Mouse (Mus musculus) kidney, adult 2 months (tissue): ENCODE measurements around the gene Hist1h2bq.
"Not testable (repeated sequence)": the region's sequence is repeated elsewhere in the genome, so short reads cannot be mapped to it uniquely, and the experiment has no call there.

Experiments used
- CTCF ChIP-seq: fragments of 200-500 bp; conservative IDR thresholded peaks from 2 replicates; pipeline ENCODE4 v1.5.1; 2011; ENCODE audit warnings: low read depth, mild to moderate bottlenecking, control low read depth, low read length, moderate library complexity, mixed read lengths; ENCODE audit not compliant: insufficient read depth, insufficient read length
- POLR2A ChIP-seq: fragments of 200-500 bp; IDR thresholded peaks from one replicate; pipeline ENCODE4 v1.6.1; 2011; ENCODE audit warnings: low read depth, low read length, control low read depth

- TF ChIP-seq CTCF, POLR2A: not testable (repeated sequence)
These were observed 1.5 kb upstream of the Hist1h2bq start, which contains the start of gene Hist1h4m for GRCm38 (mm10) chr13:21811539-21811938.
